ENCODE assay signal across 10 mouse cellular contexts in genomic region chr2:166415481-166415965, GRCm38 (mm10).
DNase-seq lines count a peak whose midpoint lies in the region; ATAC-seq and TF ChIP-seq lines count a peak whose summit lies in the region.
"Had no signal": no experiment of that assay in that cellular context is flagged by ENCODE, and none has a peak within 500 bp of the region (broad histone marks: within the 10 kb centered on the region; RNA-seq: fewer than 3 reads in every experiment).

No protein-coding gene starts in this region.

- no peaks in the 10 kb centered on the region for H3K36me3 ChIP-seq in testis, adult 2 months (ENCODE audit: control insufficient read depth, insufficient read depth, low read length)
- H3K36me3 ChIP-seq in kidney, postnatal 0 days (ENCODE audit: insufficient read depth, low read length) = no peaks in the 10 kb centered on the region
- no peaks in the 10 kb centered on the region for H3K36me3 ChIP-seq in stomach, postnatal 0 days (ENCODE audit: control insufficient read depth, insufficient read depth, low read length)
- H3K36me3 ChIP-seq in midbrain, embryonic 13.5 days = no peaks in the 10 kb centered on the region

- H3K27me3 ChIP-seq in testis, adult 2 months (ENCODE audit: control insufficient read depth, insufficient read depth, low read length) = no peaks in the 10 kb centered on the region
- H3K27me3 ChIP-seq in kidney, postnatal 0 days (ENCODE audit: insufficient read depth, low read length) = no peaks in the 10 kb centered on the region
- H3K27me3 ChIP-seq in stomach, postnatal 0 days (ENCODE audit: control insufficient read depth, insufficient read depth, low read length) = no peaks in the 10 kb centered on the region
- peaks cover 11% of the 10 kb centered on the region; the same call in 1 of the 2 replicates for H3K27me3 ChIP-seq in midbrain, embryonic 13.5 days

- H3K27ac ChIP-seq in testis, adult 2 months (ENCODE audit: control insufficient read depth, insufficient read depth, low read depth, low read length) = no peak overlapping the region
- no peak overlapping the region for H3K27ac ChIP-seq in kidney, postnatal 0 days
- H3K27ac ChIP-seq in stomach, postnatal 0 days (replicated peaks) = no peak overlapping the region
- H3K27ac ChIP-seq in midbrain, embryonic 13.5 days = no peak overlapping the region

- peak overlapping the region; percentile 36; the same call in 1 of the 2 replicates for H3K4me3 ChIP-seq in testis, adult 2 months (ENCODE audit: control insufficient read depth, low read depth, low read length)
- H3K4me3 ChIP-seq in kidney, postnatal 0 days (replicated peaks; ENCODE audit: low read depth, low read length) = no peak overlapping the region
- H3K4me3 ChIP-seq in stomach, postnatal 0 days (ENCODE audit: low read depth, low read length) = no peak overlapping the region
- H3K4me3 ChIP-seq in midbrain, embryonic 13.5 days (replicated peaks) = no peak overlapping the region
- H3K4me3 ChIP-seq: myocyte had no signal

- peaks cover 6% of the 10 kb centered on the region for H3K4me1 ChIP-seq in testis, adult 2 months (ENCODE audit: control insufficient read depth, insufficient read depth, low read length)
- 0 out of 2 replicates have a peak, but pooled peaks cover 4% of the 10 kb centered on the region for H3K4me1 ChIP-seq in kidney, postnatal 0 days (replicated peaks; ENCODE audit: insufficient read depth, low read length)
- H3K4me1 ChIP-seq in stomach, postnatal 0 days (replicated peaks; ENCODE audit: control insufficient read depth, insufficient read depth) = no peaks in the 10 kb centered on the region
- peaks cover 43% of the 10 kb centered on the region for H3K4me1 ChIP-seq in midbrain, embryonic 13.5 days (replicated peaks)

- no peak for TF ChIP-seq EP300 in stomach, postnatal 0 days (optimal IDR thresholded peaks at IDR 0.05)

- no peak for TF ChIP-seq POLR2A in testis, adult 2 months (IDR thresholded peaks at IDR 0.05; ENCODE audit: control insufficient read depth, low read depth, low read length)

- peak; percentile 67; the same call in 1 of the 2 replicates for ATAC-seq in kidney, postnatal 0 days (replicated peaks; ENCODE audit: low FRiP score, low read depth)
- peak; percentile 64; the same call in 1 of the 2 replicates for ATAC-seq in stomach, postnatal 0 days (ENCODE audit: low FRiP score, low TSS enrichment)
- no peak for ATAC-seq in midbrain, embryonic 13.5 days

- DNase-seq in testis, postnatal 14 days (ENCODE audit: low spot score) = no peak
- peak; percentile 51 to 58 for DNase-seq in heart, adult 9 months (ENCODE audit: low spot score in 2 of 2)
- DNase-seq in kidney, postnatal 0 days (ENCODE audit: low spot score) = peak; percentile 81
- peak; percentile 33 for DNase-seq in stomach, postnatal 0 days (ENCODE audit: low spot score)
- DNase-seq in spleen, adult 12 weeks (ENCODE audit: low spot score) = no peak
- DNase-seq in spleen, adult 18-20 months = no peak
- DNase-seq: cerebellum, adult 9-10 months had no signal

- TF ChIP-seq CTCF in testis, adult 2 months (IDR thresholded peaks at IDR 0.05; ENCODE audit: control insufficient read depth, insufficient read depth, insufficient replicate concordance, low read depth, low read length) = no peak
- TF ChIP-seq CTCF in kidney, postnatal 0 days (IDR thresholded peaks at IDR 0.05; ENCODE audit: low read depth) = no peak
- TF ChIP-seq CTCF in stomach, postnatal 0 days (IDR thresholded peaks at IDR 0.05; ENCODE audit: low read depth) = no peak

- no peak overlapping the region for H3K9ac ChIP-seq in kidney, postnatal 0 days (ENCODE audit: low read depth, low read length)
- no peak overlapping the region for H3K9ac ChIP-seq in stomach, postnatal 0 days (ENCODE audit: low read length)
- no peak overlapping the region for H3K9ac ChIP-seq in midbrain, embryonic 13.5 days (replicated peaks)

- 35% methylated on average over 16 of the region's 16 CpGs for WGBS in kidney, postnatal 0 days
- 23% methylated on average over 16 of the region's 16 CpGs for WGBS in stomach, postnatal 0 days
- WGBS in midbrain, embryonic 13.5 days = 78% methylated on average over 16 of the region's 16 CpGs

- H3K9me3 ChIP-seq in kidney, postnatal 0 days (replicated peaks; ENCODE audit: low read length) = no peaks in the 10 kb centered on the region
- H3K9me3 ChIP-seq in stomach, postnatal 0 days (ENCODE audit: control insufficient read depth, low read length) = no peaks in the 10 kb centered on the region
- H3K9me3 ChIP-seq in midbrain, embryonic 13.5 days = no peaks in the 10 kb centered on the region

- H3K4me2 ChIP-seq in kidney, postnatal 0 days (ENCODE audit: low read length) = no peak overlapping the region
- no peak overlapping the region for H3K4me2 ChIP-seq in stomach, postnatal 0 days (replicated peaks; ENCODE audit: low read depth)
- no peak overlapping the region for H3K4me2 ChIP-seq in midbrain, embryonic 13.5 days (replicated peaks)

Comparison
In these comparisons a context has a peak if more than half of its experiments do, and no peak if none do; other contexts are left out.
1. DNase-seq: peak in heart, adult 9 months (2 of 2), kidney, postnatal 0 days (single experiment) and stomach, postnatal 0 days (single experiment); none in testis, postnatal 14 days (single experiment), spleen, adult 12 weeks (single experiment) and spleen, adult 18-20 months (0 of 2).